Mouse (Mus musculus) cortical plate, adult 2 months (tissue): ENCODE data around the gene Vipr1.

Source experiments
- CTCF ChIP-seq: fragments of 200-500 bp; IDR thresholded peaks from 2 replicates; pipeline ENCODE4 v1.5.1; 2011; ENCODE audit warnings: mild to moderate bottlenecking, control low read depth, low read length; ENCODE audit not compliant: insufficient read depth; ENCODE audit errors: extremely low read depth
- POLR2A ChIP-seq: fragments of 200-500 bp; IDR thresholded peaks from 2 replicates; pipeline ENCODE4 v1.6.1; 2011; ENCODE audit warnings: mild to moderate bottlenecking, low read length, control low read depth; ENCODE audit not compliant: insufficient read depth; ENCODE audit errors: extremely low read depth

DNA sequence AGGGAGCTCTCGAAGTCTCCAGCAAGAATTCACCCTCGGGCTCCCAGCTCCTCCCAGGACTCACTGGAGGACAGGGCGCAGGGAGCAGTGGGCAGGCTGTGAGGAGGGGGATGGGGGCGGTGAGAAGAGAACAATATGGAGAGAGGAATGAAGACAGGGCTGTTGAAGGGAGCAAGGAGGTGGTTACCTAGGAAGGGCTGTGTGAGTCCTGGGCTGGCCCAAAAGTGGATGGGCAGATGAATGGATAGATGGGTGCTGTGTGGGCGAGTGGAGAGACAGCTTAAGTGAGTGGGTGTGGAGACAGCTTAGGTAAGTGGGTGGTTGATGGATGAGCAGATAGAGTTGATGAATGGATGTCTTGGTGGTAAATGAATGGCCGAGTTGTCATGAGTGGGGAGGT, 21.0 kb downstream of the Vipr1 start:
- TF ChIP-seq CTCF (no peak), POLR2A (no peak)
